14 mouse cellular contexts compared by ENCODE assay signal in the genomic region with DNA sequence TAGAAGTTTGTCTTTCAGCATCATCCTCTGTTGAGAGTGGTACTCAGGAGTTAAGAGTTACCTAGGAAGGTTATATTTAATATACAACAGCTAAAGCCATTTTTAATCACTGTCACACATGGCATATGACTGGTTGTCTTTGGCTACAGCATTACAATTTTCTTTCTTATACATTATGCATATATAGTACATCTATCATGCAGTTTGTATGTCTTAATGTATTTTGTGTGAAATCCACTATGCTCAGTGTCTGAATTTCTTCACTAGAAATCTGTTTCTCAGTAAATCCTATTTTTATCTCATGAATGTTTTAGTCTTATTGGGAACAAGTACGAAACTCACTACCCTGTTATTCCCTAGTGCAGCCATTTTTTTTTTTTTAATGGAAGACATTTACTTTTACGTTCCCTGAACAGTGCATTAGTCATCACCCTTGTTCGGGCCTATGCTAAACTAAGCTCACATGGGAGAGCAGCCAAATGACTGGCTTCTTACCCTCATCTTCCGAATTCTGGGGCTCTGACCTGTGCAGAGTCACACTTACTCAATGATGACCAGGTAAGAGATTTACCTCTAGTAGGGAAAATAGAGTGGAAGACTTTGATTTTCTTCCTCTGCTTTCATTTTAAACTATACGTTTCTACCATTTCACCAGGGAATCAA.
"Had no signal": no experiment of that assay in that cellular context is flagged by ENCODE, and none has a peak within 500 bp of the region (broad histone marks: within the 10 kb centered on the region; RNA-seq: fewer than 3 reads in every experiment).

No protein-coding gene starts in this region.

- H3K4me1 ChIP-seq: liver, embryonic 13.5 days; midbrain, embryonic 12.5 days had no signal

- H3K27ac ChIP-seq: kidney, postnatal 0 days; layer of hippocampus, adult 2 months; left cerebral cortex, adult 2 months; liver, embryonic 13.5 days; macrophage; midbrain, embryonic 12.5 days had no signal

- H3K36me3 ChIP-seq: liver, embryonic 13.5 days; midbrain, embryonic 12.5 days had no signal

- ATAC-seq: lung, postnatal 0 days; midbrain, embryonic 16.5 days had no signal

- H3K4me3 ChIP-seq: layer of hippocampus, adult 2 months; left cerebral cortex, adult 2 months; liver, embryonic 13.5 days; midbrain, embryonic 12.5 days had no signal

- H3K27me3 ChIP-seq: liver, embryonic 13.5 days; midbrain, embryonic 12.5 days had no signal

- H3K9ac ChIP-seq: liver, embryonic 13.5 days; lung, embryonic 14.5 days; midbrain, embryonic 12.5 days had no signal

- DNase-seq: kidney, postnatal 25 days; layer of hippocampus, adult 9-11 months; layer of hippocampus, postnatal 36 days; liver, embryonic 13.5 days; lung, embryonic 14.5 days; thymus, adult 18-20 months; thymus, postnatal 4 days had no signal

- H3K9me3 ChIP-seq: liver, embryonic 13.5 days; midbrain, embryonic 12.5 days had no signal

- H3K4me2 ChIP-seq: liver, embryonic 13.5 days; lung, embryonic 14.5 days; midbrain, embryonic 12.5 days had no signal
